Mouse (Mus musculus) liver, embryonic 18 days (tissue): ENCODE data around the gene Olfr866. TPM values are rescaled to one million over a fixed set of nuclear protein-coding genes. Genes with fewer than 3 reads are reported as not detected.

Experiments used
- polyA plus RNA-seq: library from polyadenylated mRNA; depleted of rRNA; stranded (reverse); fragments of >200 nt; gene quantifications from 2 replicates; pipeline ENCODE4 v1.2.3, GENCODE M21; 2012; rRNA removed

Gene Olfr866
- polyA plus RNA-seq: not detected in 2 replicates

GRCm38 (mm10) chr9:20027935-20028334 lies at the start of gene Olfr866:
Gene Olfr866, minus strand, starts transcription at chr9:20028035.

DNA sequence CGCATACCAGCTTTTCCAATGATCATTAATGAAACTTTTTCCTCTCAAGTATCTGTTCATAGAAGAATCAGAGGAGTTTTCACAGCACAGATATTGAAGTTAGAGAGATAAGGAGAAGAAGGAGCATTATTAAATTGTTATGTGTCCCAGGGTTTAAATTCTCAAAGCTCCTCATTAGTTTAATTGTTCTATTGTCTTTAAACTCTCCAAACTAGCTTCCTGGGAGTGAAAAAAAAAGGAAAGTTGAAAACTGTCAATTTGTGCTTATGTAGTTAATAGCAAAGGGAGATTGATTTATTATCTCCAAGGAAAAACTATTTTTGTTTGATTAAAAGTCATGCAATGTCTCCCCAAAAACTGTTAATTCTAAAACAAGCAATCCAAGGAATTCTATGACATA lies 29.6 kb upstream of the Olfr866 start, which contains the start of gene Olfr867:
Gene Olfr867 (minus strand): TSS at position 101 of the 400 bp plus-strand sequence.

Other genes starting within 250 kb of the Olfr866 start
- not detected in 2 replicates for gene Olfr58, start 247.8 kb downstream of the Olfr866 start, polyA plus RNA-seq
- gene Olfr859, start 223.1 kb downstream of the Olfr866 start, polyA plus RNA-seq: not detected in 2 replicates
- not detected in 2 replicates for gene Olfr860, start 178.3 kb downstream of the Olfr866 start, polyA plus RNA-seq
- not detected in 2 replicates for gene Olfr862, start 140.0 kb downstream of the Olfr866 start, polyA plus RNA-seq
- gene Olfr77, start 111.2 kb downstream of the Olfr866 start, polyA plus RNA-seq: not detected in 2 replicates
- not detected in 2 replicates for gene Olfr867, start 29.5 kb upstream of the Olfr866 start, polyA plus RNA-seq
- gene Olfr868, start 70.6 kb upstream of the Olfr866 start, polyA plus RNA-seq: not detected in 2 replicates
- not detected in 2 replicates for gene Olfr869, start 101.0 kb upstream of the Olfr866 start, polyA plus RNA-seq
- gene Olfr870, start 146.0 kb upstream of the Olfr866 start, polyA plus RNA-seq: not detected in 2 replicates
- not detected in 2 replicates for gene Olfr871, start 184.2 kb upstream of the Olfr866 start, polyA plus RNA-seq
- gene Olfr872, start 209.1 kb upstream of the Olfr866 start, polyA plus RNA-seq: not detected in 2 replicates